Comparison of ENCODE assay signal across 22 mouse cellular contexts in genomic region chr19:34906772-34907171, GRCm38 (mm10). TPM values are rescaled to one million over a fixed set of nuclear protein-coding genes. Genes with fewer than 3 reads are reported as not detected.
DNase-seq lines count a peak whose midpoint lies in the region; ATAC-seq and TF ChIP-seq lines count a peak whose summit lies in the region.
"Had no signal": no experiment of that assay in that cellular context is flagged by ENCODE, and none has a peak within 500 bp of the region (broad histone marks: within the 10 kb centered on the region; RNA-seq: fewer than 3 reads in every experiment).

No protein-coding gene starts in this region.

- no peaks in the 10 kb centered on the region for H3K36me3 ChIP-seq in heart, embryonic 11.5 days (ENCODE audit: control insufficient read depth, insufficient read depth, low read length)
- H3K36me3 ChIP-seq in MEL (ENCODE audit: control insufficient read depth in 1 of 2, insufficient read depth in 2 of 2, low read length in 2 of 2) = peaks cover 0 to 30% of the 10 kb centered on the region in 2 experiments; a peak in 2 of 4 replicates
- H3K36me3 ChIP-seq in heart, postnatal 0 days (replicated peaks; ENCODE audit: control insufficient read depth, insufficient read depth, low read length) = no peaks in the 10 kb centered on the region
- H3K36me3 ChIP-seq: embryonic facial prominence, embryonic 12.5 days; forebrain, embryonic 12.5 days; G1E; hindbrain, embryonic 12.5 days had no signal

- WGBS in heart, embryonic 11.5 days (ENCODE audit: insufficient replicate concordance) = 63% methylated on average over 5 of the region's 5 CpGs
- 36% methylated on average over 5 of the region's 5 CpGs for WGBS in heart, postnatal 0 days

- no peaks in the 10 kb centered on the region for H3K27me3 ChIP-seq in heart, embryonic 11.5 days (ENCODE audit: control insufficient read depth, insufficient read depth, low read length)
- no peaks in the 10 kb centered on the region for H3K27me3 ChIP-seq in MEL (ENCODE audit: control insufficient read depth in 1 of 2, insufficient read depth in 2 of 2, low read length in 2 of 2)
- H3K27me3 ChIP-seq in heart, postnatal 0 days (ENCODE audit: control insufficient read depth, insufficient read depth, low read length) = no peaks in the 10 kb centered on the region
- H3K27me3 ChIP-seq: embryonic facial prominence, embryonic 12.5 days; forebrain, embryonic 12.5 days; hindbrain, embryonic 12.5 days had no signal

- TF ChIP-seq RAD21 in MEL (IDR thresholded peaks at IDR 0.05; ENCODE audit: low read depth, low read length) = no peak

- no peak for TF ChIP-seq CTCF in MEL (IDR thresholded peaks at IDR 0.05 in 2 of 3, conservative IDR thresholded peaks at IDR 0.05 in 1 of 3; ENCODE audit: control insufficient read depth in 1 of 3, insufficient read depth in 1 of 3, low read depth in 2 of 3, low read length in 3 of 3, poor library complexity in 1 of 3, severe bottlenecking in 1 of 3)
- TF ChIP-seq CTCF in heart, postnatal 0 days (IDR thresholded peaks at IDR 0.05; ENCODE audit: low read depth) = no peak

- H3K4me1 ChIP-seq in heart, embryonic 11.5 days (ENCODE audit: control insufficient read depth, insufficient read depth, low read length) = no peaks in the 10 kb centered on the region
- peaks cover 25 to 30% of the 10 kb centered on the region in 2 experiments for H3K4me1 ChIP-seq in MEL (ENCODE audit: control insufficient read depth in 1 of 2, insufficient read depth in 2 of 2, low read length in 2 of 2)
- H3K4me1 ChIP-seq in heart, postnatal 0 days (ENCODE audit: control insufficient read depth, insufficient read depth) = peaks cover 7% of the 10 kb centered on the region
- H3K4me1 ChIP-seq: embryonic facial prominence, embryonic 12.5 days; forebrain, embryonic 12.5 days; hindbrain, embryonic 12.5 days had no signal

- no peaks in the 10 kb centered on the region for H3K9me3 ChIP-seq in heart, embryonic 11.5 days (replicated peaks; ENCODE audit: control insufficient read depth, low read length)
- H3K9me3 ChIP-seq in MEL (replicated peaks; ENCODE audit: insufficient read depth, low read length) = no peaks in the 10 kb centered on the region
- no peaks in the 10 kb centered on the region for H3K9me3 ChIP-seq in heart, postnatal 0 days (replicated peaks; ENCODE audit: control insufficient read depth, low read length)
- H3K9me3 ChIP-seq: embryonic facial prominence, embryonic 12.5 days; forebrain, embryonic 12.5 days; hindbrain, embryonic 12.5 days had no signal

- ATAC-seq in frontal cortex, adult (ENCODE audit: low TSS enrichment) = peak; percentile 69
- no peak for ATAC-seq in heart, embryonic 11.5 days (replicated peaks; ENCODE audit: insufficient number of reproducible peaks, low FRiP score, low TSS enrichment)
- no peak for ATAC-seq in heart, postnatal 0 days (ENCODE audit: insufficient read depth, low read depth)
- ATAC-seq: CD4-positive, CD25-positive, alpha-beta regulatory T cell, adult 4 months; forebrain, embryonic 16.5 days; hindbrain, postnatal 0 days had no signal

- TF ChIP-seq EP300 in MEL (IDR thresholded peaks at IDR 0.05; ENCODE audit: low read depth in 1 of 2, low read length in 2 of 2) = no peak
- TF ChIP-seq EP300 in heart, postnatal 0 days (IDR thresholded peaks at IDR 0.05; ENCODE audit: low read depth) = no peak

- DNase-seq in frontal cortex, postnatal 10 days (ENCODE audit: low spot score in 2 of 2) = no peak
- no peak for DNase-seq in heart, adult 11 months
- DNase-seq in MEL (ENCODE audit: low read depth, low spot score) = peak; percentile 33
- peak; percentile 21 for DNase-seq in heart, postnatal 0 days (ENCODE audit: low spot score)
- no peak for DNase-seq in layer of hippocampus, postnatal 36 days
- DNase-seq: adrenal gland, postnatal 10 days; B cell, adult 2 months; cerebellum, adult 11-12 months; cerebellum, adult 9-10 months; cerebellum, postnatal 25 days; gastrocnemius, postnatal 36 days; kidney, adult 11 months; kidney, adult 9 months had no signal

- H3K79me2 ChIP-seq in MEL (ENCODE audit: control insufficient read depth, insufficient read depth, low read length, poor library complexity) = no peaks in the 10 kb centered on the region

- peak overlapping the region; percentile 6; the same call in 1 of the 2 replicates for H3K4me2 ChIP-seq in heart, embryonic 11.5 days
- no peak overlapping the region for H3K4me2 ChIP-seq in heart, postnatal 0 days (ENCODE audit: low read depth, low read length)
- H3K4me2 ChIP-seq: embryonic facial prominence, embryonic 12.5 days; forebrain, embryonic 12.5 days; hindbrain, embryonic 12.5 days had no signal

- no peak overlapping the region for H3K9ac ChIP-seq in heart, embryonic 11.5 days (ENCODE audit: low read depth, low read length)
- H3K9ac ChIP-seq in MEL (ENCODE audit: control insufficient read depth, low read depth, low read length, poor library complexity, severe bottlenecking) = peak overlapping the region; percentile 7; the same call in 1 of the 2 replicates
- H3K9ac ChIP-seq in heart, postnatal 0 days (replicated peaks; ENCODE audit: low read depth, low read length) = no peak overlapping the region
- H3K9ac ChIP-seq: embryonic facial prominence, embryonic 12.5 days; forebrain, embryonic 12.5 days; hindbrain, embryonic 12.5 days had no signal

- no peak for TF ChIP-seq POLR2A in MEL (IDR thresholded peaks at IDR 0.05; ENCODE audit: control insufficient read depth in 1 of 2, insufficient read depth in 1 of 2, low read depth in 1 of 2, low read length in 2 of 2, poor library complexity in 1 of 2)

- H3K4me3 ChIP-seq in heart, embryonic 11.5 days (ENCODE audit: low read depth, low read length) = no peak overlapping the region
- H3K4me3 ChIP-seq in MEL (ENCODE audit: control insufficient read depth in 1 of 2, insufficient read depth in 1 of 2, low read depth in 2 of 2, low read length in 2 of 2) = 0 out of 4 replicates have a peak overlapping the region, but pooled peaks of 1 of the 2 experiments have one; percentile 19
- no peak overlapping the region for H3K4me3 ChIP-seq in heart, postnatal 0 days (ENCODE audit: low read depth, low read length)
- H3K4me3 ChIP-seq: embryonic facial prominence, embryonic 12.5 days; forebrain, embryonic 12.5 days; hindbrain, embryonic 12.5 days had no signal

- H3K27ac ChIP-seq in heart, embryonic 11.5 days (ENCODE audit: low read depth, low read length) = no peak overlapping the region
- H3K27ac ChIP-seq in MEL (ENCODE audit: control insufficient read depth, low read depth, low read length) = no peak overlapping the region
- H3K27ac ChIP-seq in heart, postnatal 0 days (ENCODE audit: low read depth) = peak overlapping the region; percentile 47; the same call in 1 of the 2 replicates
- H3K27ac ChIP-seq: embryonic facial prominence, embryonic 12.5 days; forebrain, embryonic 12.5 days; hindbrain, embryonic 12.5 days; hindbrain, postnatal 0 days had no signal

TF ChIP-seq in MEL, 35 proteins besides CTCF, POLR2A, EP300 and RAD21:
- peak; percentile 39; the same call in 1 of the 2 replicates for TF ChIP-seq ETS1 (IDR thresholded peaks at IDR 0.05; ENCODE audit: low read depth, low read length)
- peak; percentile 80; the same call in 1 of the 2 replicates for TF ChIP-seq MEF2A (IDR thresholded peaks at IDR 0.05; ENCODE audit: extremely low read depth, insufficient replicate concordance, low read depth, low read length, poor library complexity, severe bottlenecking)
- TF ChIP-seq USF1 (IDR thresholded peaks at IDR 0.05; ENCODE audit: low read depth, low read length) = peak; percentile 66; the same call in 1 of the 2 replicates
- TF ChIP-seq MYB (IDR thresholded peaks at IDR 0.05; ENCODE audit: low read depth, low read length) = no peak
- 0 out of 2 replicates have a peak, but pooled peaks have one; percentile 4 for TF ChIP-seq TCF12 (IDR thresholded peaks at IDR 0.05; ENCODE audit: low read depth, low read length)
- no peak for TF ChIP-seq MAZ (IDR thresholded peaks at IDR 0.05; ENCODE audit: low read depth, low read length)
- TF ChIP-seq BHLHE40 (IDR thresholded peaks at IDR 0.05; ENCODE audit: borderline replicate concordance, low read depth, low read length) = peak; percentile 55; the same call in 1 of the 2 replicates

RNA-seq across cellular contexts. Expression of gene Kif20b, which starts 15.4 kb away (rescaled TPM):
- polyA plus RNA-seq in heart, embryonic 11.5 days (2014; fragmentation: Nextera tagmentation; extraction: Ambion mirVana) = 41.7 and 47.3 TPM in 2 replicates
- total RNA-seq in MEL (2012; rRNA removed) = 40.0 and 48.8 TPM in 2 replicates
- polyA plus RNA-seq in MEL (2012; ENCODE audit: insufficient read depth in 1 of 2, insufficient read length in 2 of 2, low read depth in 1 of 2, low replicate concordance in 2 of 2, missing spikeins in 1 of 2) = 10 to 100 TPM; 41.6 to 55.5 TPM
- total RNA-seq in heart, postnatal 0 days (2014; rRNA removed; ENCODE audit: low replicate concordance) = 2.3 and 7.3 TPM in 2 replicates
- polyA plus RNA-seq in heart, postnatal 0 days (2015; fragmentation: Nextera tagmentation; extraction: Ambion mirVana) = 12.9 and 14.2 TPM in 2 replicates
- 1 to 10 TPM; 1.2 to 1.5 TPM for total RNA-seq in layer of hippocampus, postnatal 36 days (2021)

RNA-seq across cellular contexts. Expression of gene Pank1, which starts 27.5 kb away (rescaled TPM):
- 12.5 and 14.2 TPM in 2 replicates for polyA plus RNA-seq in heart, embryonic 11.5 days (2014; fragmentation: Nextera tagmentation; extraction: Ambion mirVana)
- total RNA-seq in MEL (2012; rRNA removed) = 6.3 and 7.2 TPM in 2 replicates
- polyA plus RNA-seq in MEL (2012; ENCODE audit: insufficient read depth in 1 of 2, insufficient read length in 2 of 2, low read depth in 1 of 2, low replicate concordance in 2 of 2, missing spikeins in 1 of 2) = 1 to 10 TPM in 1 of 2 experiments, not detected in 1; 7.6 TPM
- 35.2 and 36.6 TPM in 2 replicates for total RNA-seq in heart, postnatal 0 days (2014; rRNA removed; ENCODE audit: low replicate concordance)
- 13.1 and 15.7 TPM in 2 replicates for polyA plus RNA-seq in heart, postnatal 0 days (2015; fragmentation: Nextera tagmentation; extraction: Ambion mirVana)
- 10 to 100 TPM; 19.6 to 20.6 TPM for total RNA-seq in layer of hippocampus, postnatal 36 days (2021)

Comparison
In these comparisons a context has a peak if more than half of its experiments do, and no peak if none do; other contexts are left out.
1. DNase-seq: peak in MEL (single experiment) and heart, postnatal 0 days (single experiment); none in frontal cortex, postnatal 10 days (0 of 2), heart, adult 11 months (single experiment) and layer of hippocampus, postnatal 36 days (0 of 2).